Mouse (Mus musculus): ENCODE measurements at regions not wholly inside any gene's neighbourhood (a gene's known extent, or its start where the extent isn't known, plus 50 kb on each side); places are given as distances from the start of the nearest gene placed in this dataset.

DNA sequence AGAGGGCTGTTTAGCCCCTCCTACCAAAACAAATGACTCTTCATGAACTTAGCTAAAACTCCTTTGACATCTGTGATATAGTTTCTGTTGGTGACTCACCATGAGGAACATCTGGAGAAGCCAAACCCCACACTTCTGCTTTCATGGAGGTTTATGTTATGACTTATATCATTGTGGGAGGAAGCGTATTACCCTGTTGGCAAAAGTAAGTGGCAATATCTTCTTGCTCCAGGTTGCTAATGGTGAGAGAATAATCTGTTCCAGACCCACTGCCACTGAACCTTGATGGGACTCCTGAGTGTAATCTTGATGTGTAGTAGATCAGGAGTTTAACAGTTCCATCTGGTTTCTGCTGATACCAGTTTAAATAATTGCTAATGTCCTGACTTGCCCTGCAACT, 1096.2 kb upstream of the Tacstd2 start:
- TF ChIP-seq CTCF (IDR thresholded peaks at IDR 0.05; ENCODE audit: low read depth) (no peak), EP300 (IDR thresholded peaks at IDR 0.05; ENCODE audit: low read depth) (no peak)

All from liver, postnatal 0 days (tissue).